Mouse (Mus musculus) leukemia stem cell, adult 10-12 weeks (primary cell): ENCODE measurements around the gene Ak7. TPM values are rescaled to one million over a fixed set of nuclear protein-coding genes. Genes with fewer than 3 reads are reported as not detected.

Experiments used
- polyA plus RNA-seq: library from polyadenylated mRNA; stranded (reverse); fragments of >175 nt; gene quantifications from 2 replicates; pipeline ENCODE4 v1.2.3, GENCODE M21; 2012; ENCODE audit warnings: low replicate concordance

Ak7 gene
- not detected in 2 replicates for polyA plus RNA-seq

DNA sequence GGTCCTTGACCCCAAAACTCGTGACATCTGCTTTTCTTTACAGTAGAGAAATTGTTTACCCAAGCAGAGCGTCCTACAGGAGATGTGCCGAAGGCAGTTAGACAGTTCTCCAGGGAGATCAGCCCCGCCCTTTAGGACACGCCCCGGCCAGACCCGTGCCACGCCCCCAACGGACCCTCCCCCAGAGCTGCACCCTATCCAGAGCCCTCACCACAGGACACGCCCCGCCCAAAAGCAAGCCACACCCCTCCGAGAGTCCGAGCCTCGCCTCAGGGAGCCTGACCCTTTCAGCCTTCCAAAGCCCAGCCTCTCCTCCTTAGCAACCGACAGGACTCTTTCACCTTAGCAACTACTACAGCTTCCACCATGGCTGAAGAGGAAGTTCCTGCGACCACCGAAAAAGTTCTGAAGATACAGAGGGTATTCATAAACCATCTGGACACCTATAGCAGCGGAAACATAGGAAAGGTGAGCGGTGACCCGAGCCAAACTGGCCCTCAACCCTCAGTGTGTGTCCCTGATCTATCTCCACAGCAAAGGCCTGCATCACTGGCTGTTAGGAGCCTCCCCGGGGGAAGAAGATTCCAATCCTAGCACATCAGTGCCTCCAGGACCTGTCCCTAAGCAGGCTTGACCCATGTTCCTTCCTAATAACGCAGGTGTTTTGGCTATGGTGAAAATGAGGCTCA, at the start of gene Ak7:
Ak7 (plus strand) TSS at position 178 of the 689 bp plus-strand sequence.

DNA sequence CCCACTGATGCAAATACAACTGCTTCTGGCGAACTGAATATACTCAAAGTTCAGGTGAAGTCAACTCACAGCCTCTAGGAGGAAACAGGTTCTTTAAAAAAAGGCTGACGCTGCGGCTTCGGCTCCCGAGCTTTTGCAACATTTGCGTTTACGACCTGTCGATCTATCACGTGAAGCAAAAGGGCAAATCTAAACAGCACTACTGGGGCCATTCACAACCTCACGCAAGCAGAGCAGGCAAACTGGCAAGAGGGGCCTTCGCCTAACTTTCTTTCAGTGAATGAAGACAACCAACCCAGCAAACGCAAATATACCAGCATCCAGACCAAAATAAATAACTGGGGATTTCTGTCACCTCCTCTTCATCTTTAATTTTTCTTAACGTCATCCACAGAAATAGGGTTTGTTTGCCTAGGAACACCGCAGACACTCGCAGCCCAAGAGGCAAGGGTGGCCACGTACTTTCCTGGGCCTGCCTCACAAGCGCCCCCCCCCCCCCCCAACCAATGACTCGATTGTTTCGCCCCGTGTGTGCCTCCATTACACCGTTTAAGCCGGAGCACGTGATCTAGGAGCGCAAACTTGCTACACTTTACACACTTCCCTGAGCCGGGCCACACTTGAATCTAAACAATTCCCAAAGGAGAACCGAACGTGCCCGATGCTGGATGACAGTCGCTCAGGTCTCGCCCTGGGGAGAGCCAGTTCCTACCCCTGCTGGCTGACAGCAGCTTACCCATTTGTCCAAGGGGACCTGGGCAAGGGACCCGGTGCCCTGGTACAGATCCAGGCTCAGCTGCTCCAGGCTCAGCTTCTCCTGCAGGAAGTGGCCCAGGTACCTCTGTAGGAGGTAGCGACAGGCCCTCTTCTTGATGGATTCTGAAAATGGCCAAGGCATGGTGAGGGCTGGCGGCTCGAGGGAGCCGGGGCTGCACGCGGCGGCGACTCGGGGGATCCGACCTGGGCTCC, 21.6 kb upstream of the Ak7 start, which contains the start of gene Gskip:
Gskip (plus strand) TSS at position 897 of the 969 bp plus-strand sequence.

DNA sequence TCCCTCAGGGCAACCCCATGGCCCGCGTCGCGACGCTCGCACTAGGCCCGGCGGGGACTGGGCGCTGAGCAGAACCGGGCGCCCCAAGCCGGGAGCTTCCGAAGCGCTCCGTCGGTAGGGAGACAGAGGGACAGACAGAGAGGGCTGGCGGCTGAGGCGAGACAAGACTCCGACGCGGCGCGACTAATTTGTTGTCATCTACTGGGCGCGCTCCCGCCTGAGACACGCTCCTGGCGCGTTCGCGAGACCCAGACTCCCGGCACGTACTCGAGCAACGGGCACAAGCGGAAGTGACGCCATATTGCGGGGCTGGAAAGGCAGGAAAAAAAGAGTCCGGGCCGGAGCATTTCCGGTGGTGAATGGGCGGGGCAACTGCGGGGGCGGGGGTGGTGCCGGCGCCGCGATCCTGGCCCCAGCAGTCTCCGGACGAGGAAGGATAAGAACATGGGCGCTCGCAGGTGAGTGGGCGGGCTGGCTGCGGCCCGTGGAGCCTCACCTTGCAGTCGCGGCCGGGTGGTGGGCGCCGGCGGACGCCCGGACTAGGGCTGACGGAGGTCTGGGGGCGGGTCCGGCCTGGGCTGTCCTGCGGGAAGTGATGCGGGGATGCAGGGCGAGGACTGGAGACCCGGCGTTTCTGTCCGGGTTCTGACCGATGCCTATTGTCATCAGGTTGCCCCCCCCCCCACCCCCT, 20.6 kb upstream of the Ak7 start, which contains the start of gene Atg2b:
Atg2b (minus strand) TSS at position 211 of the 691 bp plus-strand sequence.

DNA sequence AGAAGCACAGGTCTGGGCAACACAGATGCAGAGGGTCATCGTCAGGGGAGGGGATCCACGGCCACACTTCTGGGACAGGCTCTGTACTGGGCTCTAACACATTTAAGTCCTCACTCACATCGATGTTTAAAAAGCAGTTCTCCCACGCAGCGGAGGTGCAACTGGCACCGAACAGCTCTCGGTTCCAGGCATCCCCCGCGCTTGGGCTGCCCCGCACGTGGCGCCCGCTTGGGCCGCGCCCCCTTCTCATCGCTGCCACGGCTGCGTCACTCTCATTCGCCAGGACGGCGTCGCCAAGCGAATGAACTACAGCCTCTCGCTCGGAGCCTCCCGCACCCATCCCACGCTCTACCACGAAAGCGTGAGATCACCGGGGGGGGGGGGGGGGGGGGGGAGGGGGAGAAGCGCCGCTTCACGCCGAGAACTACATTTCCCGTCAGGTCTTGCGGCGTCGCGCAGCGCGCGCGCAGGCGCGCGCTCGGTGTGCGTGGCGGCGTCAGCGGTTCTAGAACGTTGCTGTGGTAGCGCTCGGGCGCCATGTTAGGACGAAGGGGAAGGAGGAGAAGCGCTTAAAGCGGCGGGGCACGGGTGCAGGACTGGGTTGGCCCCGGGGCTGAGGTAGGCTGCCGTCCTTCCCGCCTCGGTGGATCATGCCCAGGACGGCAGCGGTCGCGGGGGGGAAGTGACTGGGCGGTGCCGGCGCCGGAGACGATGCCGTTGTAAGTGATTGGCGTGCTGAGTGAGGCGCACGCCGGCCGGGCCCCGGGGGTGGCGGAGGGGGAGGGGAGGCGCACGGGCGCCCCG, 78.6 kb downstream of the Ak7 start, which contains the start of gene Papola:
Papola (plus strand) TSS at position 499 of the 804 bp plus-strand sequence.

Other genes with a start within 250 kb of the Ak7 start
- gene Bdkrb2, start 142.8 kb upstream of the Ak7 start, polyA plus RNA-seq = not detected in 2 replicates
- not detected in 2 replicates for gene Bdkrb1, start 102.9 kb upstream of the Ak7 start, polyA plus RNA-seq
- gene Gskip, start 21.1 kb upstream of the Ak7 start, polyA plus RNA-seq = 0.68 and 0.79 TPM in 2 replicates
- gene Atg2b, start 20.8 kb upstream of the Ak7 start, polyA plus RNA-seq = 20.9 and 21.4 TPM in 2 replicates
- gene Papola, start 78.7 kb downstream of the Ak7 start, polyA plus RNA-seq = 110 and 314 TPM in 2 replicates